Mouse (Mus musculus): Measurements from ENCODE around the gene Lrrfip1.

DNA sequence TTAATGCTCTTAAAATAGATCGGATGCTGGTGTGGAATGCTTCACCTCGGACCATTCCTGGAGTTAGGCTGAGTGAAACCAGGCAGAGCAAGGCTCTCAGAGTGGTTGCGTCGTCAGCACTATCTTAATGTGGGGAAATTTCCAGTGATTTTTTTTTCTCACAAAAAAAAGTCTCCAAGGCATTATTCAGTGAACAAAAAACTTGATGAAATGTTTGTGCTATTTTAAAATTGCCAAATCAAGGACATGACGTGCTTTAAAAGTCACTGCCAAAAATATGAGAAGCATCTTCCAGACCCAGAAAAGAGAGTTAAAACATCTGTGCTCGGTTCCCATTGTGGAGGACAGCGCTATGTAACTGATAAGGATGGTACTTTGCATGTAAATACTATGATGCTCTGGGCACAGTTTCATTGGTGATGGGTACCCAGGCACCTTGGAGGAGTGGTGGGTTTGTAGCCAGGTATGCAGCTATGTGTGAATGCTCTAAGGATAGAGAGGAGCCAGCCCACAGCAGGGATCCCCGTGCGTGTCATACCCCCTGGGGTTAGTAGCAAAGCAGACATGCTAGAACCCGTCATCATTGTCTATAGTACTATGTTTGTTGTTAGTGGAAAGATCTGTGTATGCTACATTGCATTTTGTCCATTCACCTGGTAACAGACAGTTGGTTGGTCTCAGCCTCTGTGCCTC, 17.8 kb upstream of the Lrrfip1 start:
- TF ChIP-seq CTCF (IDR thresholded peaks at IDR 0.05; ENCODE audit: extremely low read depth, insufficient read depth, insufficient read length, insufficient replicate concordance): no peak
- TF ChIP-seq POLR2A (IDR thresholded peaks at IDR 0.05; ENCODE audit: low read depth, low read length): no peak

Measured in spleen, adult 2 months (tissue).